Comparison of ENCODE assay signal across 14 mouse cellular contexts in the genomic region with DNA sequence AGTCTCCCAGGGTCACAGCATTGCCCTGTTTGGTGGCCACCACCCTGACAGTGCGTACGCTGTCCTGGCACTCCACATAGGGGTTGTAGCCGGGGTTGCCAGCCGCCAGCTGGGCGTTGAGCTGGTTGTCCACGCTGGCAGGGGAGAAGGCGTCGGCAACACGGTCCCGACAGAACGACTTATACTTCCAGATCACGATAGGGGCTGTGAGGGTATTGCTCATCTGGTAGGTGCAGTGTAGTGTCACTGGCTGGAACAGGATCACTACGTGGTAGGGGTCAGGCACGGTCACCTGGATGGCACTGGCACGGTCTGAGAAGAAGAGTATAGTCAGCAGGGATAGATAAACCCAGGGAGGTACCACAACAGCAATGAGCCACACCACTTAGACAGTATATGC. TPM values are rescaled to one million over a fixed set of nuclear protein-coding genes. Genes with fewer than 3 reads are reported as not detected.
DNase-seq lines count a peak whose midpoint lies in the region; ATAC-seq and TF ChIP-seq lines count a peak whose summit lies in the region.
"Had no signal": no experiment of that assay in that cellular context is flagged by ENCODE, and none has a peak within 500 bp of the region (broad histone marks: within the 10 kb centered on the region; RNA-seq: fewer than 3 reads in every experiment).

No protein-coding gene starts in this region.

- peaks cover 8% of the 10 kb centered on the region; the same call in 1 of the 2 replicates for H3K36me3 ChIP-seq in liver, adult 2 months (ENCODE audit: control insufficient read depth, insufficient read depth, low read length)
- H3K36me3 ChIP-seq in embryonic facial prominence, embryonic 14.5 days (ENCODE audit: control insufficient read depth, insufficient read depth, low read length) = no peaks in the 10 kb centered on the region
- no peaks in the 10 kb centered on the region for H3K36me3 ChIP-seq in hindbrain, embryonic 15.5 days
- no peaks in the 10 kb centered on the region for H3K36me3 ChIP-seq in liver, embryonic 16.5 days (ENCODE audit: control insufficient read depth, insufficient read depth)

- no peak for TF ChIP-seq CTCF in liver, adult 2 months (IDR thresholded peaks at IDR 0.05; ENCODE audit: low read depth, low read length)

- peak overlapping the region; percentile 82 for H3K4me3 ChIP-seq in liver, adult 2 months (ENCODE audit: insufficient read depth, low read depth, low read length)
- H3K4me3 ChIP-seq in embryonic facial prominence, embryonic 14.5 days (ENCODE audit: low read depth, low read length) = peak overlapping the region; percentile 44
- H3K4me3 ChIP-seq in hindbrain, embryonic 15.5 days = no peak overlapping the region
- no peak overlapping the region; the same call in 1 of the 2 replicates for H3K4me3 ChIP-seq in liver, embryonic 16.5 days (ENCODE audit: low read depth, low read length)

- no peaks in the 10 kb centered on the region for H3K27me3 ChIP-seq in liver, adult 2 months (ENCODE audit: control insufficient read depth, insufficient read depth, low read length)
- peaks cover 30% of the 10 kb centered on the region for H3K27me3 ChIP-seq in embryonic facial prominence, embryonic 14.5 days (replicated peaks; ENCODE audit: control insufficient read depth, insufficient read depth, low read length)
- H3K27me3 ChIP-seq in hindbrain, embryonic 15.5 days = peaks cover 21% of the 10 kb centered on the region
- H3K27me3 ChIP-seq in liver, embryonic 16.5 days (ENCODE audit: control insufficient read depth, insufficient read depth, low read depth, low read length) = peaks cover 20% of the 10 kb centered on the region

- no peak for TF ChIP-seq POLR2A in liver, adult 2 months (IDR thresholded peaks at IDR 0.05; ENCODE audit: extremely low read depth, insufficient read depth, low read length)

- peak overlapping the region; percentile 98 for H3K9ac ChIP-seq in liver, adult 2 months (ENCODE audit: low read depth, low read length)
- no peak overlapping the region for H3K9ac ChIP-seq in embryonic facial prominence, embryonic 14.5 days (ENCODE audit: low read depth, low read length)
- H3K9ac ChIP-seq in hindbrain, embryonic 15.5 days = no peak overlapping the region
- no peak overlapping the region for H3K9ac ChIP-seq in liver, embryonic 16.5 days (ENCODE audit: low read depth, low read length)

- peaks cover 39% of the 10 kb centered on the region for H3K4me1 ChIP-seq in liver, adult 2 months (ENCODE audit: control insufficient read depth, insufficient read depth, low read length)
- 0 out of 2 replicates have a peak, but pooled peaks cover 7% of the 10 kb centered on the region for H3K4me1 ChIP-seq in embryonic facial prominence, embryonic 14.5 days (ENCODE audit: control insufficient read depth, insufficient read depth, low read length)
- peaks cover 16% of the 10 kb centered on the region for H3K4me1 ChIP-seq in hindbrain, embryonic 15.5 days (replicated peaks)
- H3K4me1 ChIP-seq in liver, embryonic 16.5 days (ENCODE audit: control insufficient read depth, low read depth, low read length) = peaks cover 2% of the 10 kb centered on the region; the same call in 1 of the 2 replicates

- no peak for DNase-seq in liver, adult 2 months (ENCODE audit: extremely low read depth, low read depth, low spot score)
- DNase-seq in liver = no peak
- DNase-seq in embryonic facial prominence, embryonic 14.5 days (ENCODE audit: low spot score) = no peak
- no peak for DNase-seq in gastrocnemius, postnatal 36 days
- no peak for DNase-seq in embryo, embryonic 11 days
- DNase-seq: adrenal gland, adult 2 months; cerebellum, adult 9-11 months; gastrocnemius, postnatal 10 days; kidney, postnatal 10 days; thymus, postnatal 4 days had no signal

- peak overlapping the region; percentile 96 for H3K27ac ChIP-seq in liver, adult 2 months (replicated peaks; ENCODE audit: insufficient read depth, low read depth, low read length)
- no peak overlapping the region for H3K27ac ChIP-seq in embryonic facial prominence, embryonic 14.5 days (replicated peaks; ENCODE audit: low read depth, low read length)
- no peak overlapping the region for H3K27ac ChIP-seq in hindbrain, embryonic 15.5 days (replicated peaks)
- H3K27ac ChIP-seq in liver, embryonic 16.5 days (ENCODE audit: low read length) = no peak overlapping the region

- no peaks in the 10 kb centered on the region for H3K9me3 ChIP-seq in embryonic facial prominence, embryonic 14.5 days (ENCODE audit: control insufficient read depth, low read length)
- no peaks in the 10 kb centered on the region for H3K9me3 ChIP-seq in hindbrain, embryonic 15.5 days
- H3K9me3 ChIP-seq in liver, embryonic 16.5 days (replicated peaks; ENCODE audit: control insufficient read depth, low read length) = no peaks in the 10 kb centered on the region

- intact Hi-C loops in gastrocnemius, postnatal 36 days (cut with DNase I) = loop anchor here (5.0 kb wide), 1 partner anchor 100 kb away; no protein-coding TSS in a partner anchor

- WGBS in liver, adult 2 months = 52% methylated on average over 15 of the region's 15 CpGs
- 88% methylated on average over 15 of the region's 15 CpGs for WGBS in embryonic facial prominence, embryonic 14.5 days
- WGBS in hindbrain, embryonic 15.5 days = 90% methylated on average over 15 of the region's 15 CpGs
- 73% methylated on average over 15 of the region's 15 CpGs for WGBS in liver, embryonic 16.5 days (ENCODE audit: insufficient replicate concordance)

- peaks cover 20% of the 10 kb centered on the region for H3K79me2 ChIP-seq in liver, adult 2 months (ENCODE audit: control insufficient read depth, insufficient read depth, low read length)

- H3K4me2 ChIP-seq in embryonic facial prominence, embryonic 14.5 days (ENCODE audit: low read depth, low read length) = peak overlapping the region; percentile 56; the same call in 1 of the 2 replicates
- H3K4me2 ChIP-seq in hindbrain, embryonic 15.5 days = peak overlapping the region; percentile 62; the same call in 1 of the 2 replicates
- H3K4me2 ChIP-seq in liver, embryonic 16.5 days (ENCODE audit: low read depth, low read length) = peak overlapping the region; percentile 56

- ATAC-seq in embryonic facial prominence, embryonic 14.5 days (ENCODE audit: low read depth) = no peak
- no peak for ATAC-seq in hindbrain, embryonic 15.5 days (ENCODE audit: low FRiP score, low read depth)
- ATAC-seq in liver, embryonic 16.5 days (ENCODE audit: low read depth) = no peak

RNA-seq across cellular contexts. Expression of a gene that starts 1.4 kb away (rescaled TPM):
- 75.7 and 86.7 TPM in 2 replicates for total RNA-seq in liver, adult 2 months (2014; rRNA removed)
- 289 and 362 TPM in 2 replicates for polyA plus RNA-seq in liver, adult 2 months (2012; rRNA removed)
- 22.7 and 26.0 TPM in 2 replicates for polyA plus RNA-seq in embryonic facial prominence, embryonic 14.5 days (2014; fragmentation: Nextera tagmentation; extraction: Ambion mirVana)
- polyA plus RNA-seq in hindbrain, embryonic 15.5 days (2015; fragmentation: Nextera tagmentation; extraction: Ambion mirVana) = 24.3 and 24.4 TPM in 2 replicates
- polyA plus RNA-seq in liver, embryonic 16.5 days (2015; fragmentation: Nextera tagmentation; extraction: Ambion mirVana) = 30.5 and 31.8 TPM in 2 replicates
- under 1 TPM in 1 of 2 experiments, not detected in 1; 0.49 TPM for total RNA-seq in gastrocnemius, postnatal 36 days (2021)
- total RNA-seq: MEL had no signal

RNA-seq across cellular contexts. Expression of a gene that starts 1.7 kb away (rescaled TPM):
- 2.4 and 3.0 TPM in 2 replicates for total RNA-seq in liver, adult 2 months (2014; rRNA removed)
- polyA plus RNA-seq in liver, adult 2 months (2012; rRNA removed) = 3.7 and 3.9 TPM in 2 replicates
- polyA plus RNA-seq in embryonic facial prominence, embryonic 14.5 days (2014; fragmentation: Nextera tagmentation; extraction: Ambion mirVana) = 1.6 and 2.3 TPM in 2 replicates
- polyA plus RNA-seq in hindbrain, embryonic 15.5 days (2015; fragmentation: Nextera tagmentation; extraction: Ambion mirVana) = 0.69 and 1.1 TPM in 2 replicates
- 3.2 and 3.8 TPM in 2 replicates for polyA plus RNA-seq in liver, embryonic 16.5 days (2015; fragmentation: Nextera tagmentation; extraction: Ambion mirVana)
- total RNA-seq in gastrocnemius, postnatal 36 days (2021) = not detected
- total RNA-seq: megakaryocyte-erythroid progenitor cell, adult 5-6 weeks; MEL had no signal

RNA-seq across cellular contexts. Expression of a gene that starts 15.3 kb away (rescaled TPM):
- 40.5 and 55.1 TPM in 2 replicates for total RNA-seq in liver, adult 2 months (2014; rRNA removed)
- 160 and 161 TPM in 2 replicates for polyA plus RNA-seq in liver, adult 2 months (2012; rRNA removed)
- 18.3 and 23.8 TPM in 2 replicates for polyA plus RNA-seq in embryonic facial prominence, embryonic 14.5 days (2014; fragmentation: Nextera tagmentation; extraction: Ambion mirVana)
- 27.3 and 29.3 TPM in 2 replicates for polyA plus RNA-seq in hindbrain, embryonic 15.5 days (2015; fragmentation: Nextera tagmentation; extraction: Ambion mirVana)
- 7.9 and 9.0 TPM in 2 replicates for polyA plus RNA-seq in liver, embryonic 16.5 days (2015; fragmentation: Nextera tagmentation; extraction: Ambion mirVana)
- 10 to 100 TPM; 74.5 to 80.7 TPM for total RNA-seq in gastrocnemius, postnatal 36 days (2021)

RNA-seq across cellular contexts. Expression of a gene that starts 28.1 kb away (rescaled TPM):
- total RNA-seq in liver, adult 2 months (2014; rRNA removed) = 1,191 and 3,227 TPM in 2 replicates
- 8,217 and 12,671 TPM in 2 replicates for polyA plus RNA-seq in liver, adult 2 months (2012; rRNA removed)
- not detected in 2 replicates for polyA plus RNA-seq in embryonic facial prominence, embryonic 14.5 days (2014; fragmentation: Nextera tagmentation; extraction: Ambion mirVana)
- polyA plus RNA-seq in hindbrain, embryonic 15.5 days (2015; fragmentation: Nextera tagmentation; extraction: Ambion mirVana) = not detected in 2 replicates
- 10.4 and 17.5 TPM in 2 replicates for polyA plus RNA-seq in liver, embryonic 16.5 days (2015; fragmentation: Nextera tagmentation; extraction: Ambion mirVana)
- total RNA-seq in gastrocnemius, postnatal 36 days (2021) = not detected
- total RNA-seq: gastrocnemius, postnatal 10 days; megakaryocyte-erythroid progenitor cell, adult 5-6 weeks; MEL had no signal

RNA-seq across cellular contexts. Expression of a gene that starts 47.4 kb away (rescaled TPM):
- 445 and 548 TPM in 2 replicates for total RNA-seq in liver, adult 2 months (2014; rRNA removed)
- 6,798 and 9,385 TPM in 2 replicates for polyA plus RNA-seq in liver, adult 2 months (2012; rRNA removed)
- 0.97 TPM in 1 of 2 replicates, not detected in the other for polyA plus RNA-seq in embryonic facial prominence, embryonic 14.5 days (2014; fragmentation: Nextera tagmentation; extraction: Ambion mirVana)
- polyA plus RNA-seq in hindbrain, embryonic 15.5 days (2015; fragmentation: Nextera tagmentation; extraction: Ambion mirVana) = not detected in 2 replicates
- not detected in 2 replicates for polyA plus RNA-seq in liver, embryonic 16.5 days (2015; fragmentation: Nextera tagmentation; extraction: Ambion mirVana)
- total RNA-seq in gastrocnemius, postnatal 36 days (2021) = not detected
- total RNA-seq: gastrocnemius, postnatal 10 days; megakaryocyte-erythroid progenitor cell, adult 5-6 weeks; MEL had no signal

Comparison
In these comparisons a context has a peak if more than half of its experiments do, and no peak if none do; other contexts are left out.
1. H3K4me3 ChIP-seq: peak in liver, adult 2 months (single experiment) and embryonic facial prominence, embryonic 14.5 days (single experiment); none in hindbrain, embryonic 15.5 days (single experiment) and liver, embryonic 16.5 days (single experiment).
2. Peak in every context shown above with its lines, with median percentiles within 50 percentile points of each other: H3K4me2 ChIP-seq.